Mouse (Mus musculus): ENCODE results near the gene Dnajc27. TPM values are rescaled to one million over a fixed set of nuclear protein-coding genes. Genes with fewer than 3 reads are reported as not detected.

Gene Dnajc27
- polyA plus RNA-seq, 1 experiment = 4.0 TPM

DNA sequence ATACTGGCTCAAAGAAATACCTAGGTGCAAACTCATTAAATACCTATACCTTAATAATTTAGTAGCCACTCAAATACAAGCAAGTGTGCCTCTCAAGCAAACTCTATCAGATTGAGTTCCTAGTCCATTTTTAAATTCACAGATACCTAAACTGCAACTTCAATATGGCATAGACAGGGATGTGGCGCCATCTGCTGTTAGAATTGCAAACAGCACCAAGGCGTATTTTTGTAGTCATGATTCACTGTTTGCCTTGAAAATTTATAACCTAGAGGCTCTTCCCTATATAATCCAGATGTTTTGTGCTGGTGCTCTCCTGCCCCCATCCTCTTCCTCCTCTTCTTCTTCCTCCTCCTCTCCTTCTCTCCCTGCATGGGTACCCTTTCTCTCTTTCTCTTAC is 2.1 kb upstream of the Dnajc27 start:
- Histone ChIP-seq H3K36me3 (ENCODE audit: control insufficient read depth, insufficient read depth) (no peaks in the 10 kb centered on the region), H3K27me3 (ENCODE audit: control insufficient read depth, insufficient read depth, insufficient read length) (no peaks in the 10 kb centered on the region), H3ac (ENCODE audit: control insufficient read depth, insufficient read length, low read depth) (no peak overlapping the region), H3K4me3 (ENCODE audit: insufficient read depth, poor library complexity, severe bottlenecking) (no peak overlapping the region), H3K79me2 (ENCODE audit: control insufficient read depth, insufficient read depth) (peaks cover 21% of the 10 kb centered on the region), H3K79me3 (ENCODE audit: low read depth) (peaks cover 3% of the 10 kb centered on the region)
- no peak for TF ChIP-seq USF1 (IDR thresholded peaks at IDR 0.05; ENCODE audit: low read depth)
- TF ChIP-seq CEBPB (IDR thresholded peaks at IDR 0.05; ENCODE audit: low read depth) = no peak
- TF ChIP-seq MYOD1 (IDR thresholded peaks at IDR 0.05; ENCODE audit: control insufficient read depth, insufficient read length, low read depth) = no peak
- peak; percentile 56 for TF ChIP-seq CTCF (IDR thresholded peaks at IDR 0.05; ENCODE audit: control insufficient read depth, insufficient read depth, insufficient read length)
- no peak for TF ChIP-seq MYOG (IDR thresholded peaks at IDR 0.05; ENCODE audit: control insufficient read depth, extremely low read depth, insufficient read length)
- TF ChIP-seq FOSL1 (IDR thresholded peaks at IDR 0.05; ENCODE audit: insufficient read depth, low read length, poor library complexity, severe bottlenecking) = no peak
- TF ChIP-seq MAX (IDR thresholded peaks at IDR 0.05) = no peak

DNA sequence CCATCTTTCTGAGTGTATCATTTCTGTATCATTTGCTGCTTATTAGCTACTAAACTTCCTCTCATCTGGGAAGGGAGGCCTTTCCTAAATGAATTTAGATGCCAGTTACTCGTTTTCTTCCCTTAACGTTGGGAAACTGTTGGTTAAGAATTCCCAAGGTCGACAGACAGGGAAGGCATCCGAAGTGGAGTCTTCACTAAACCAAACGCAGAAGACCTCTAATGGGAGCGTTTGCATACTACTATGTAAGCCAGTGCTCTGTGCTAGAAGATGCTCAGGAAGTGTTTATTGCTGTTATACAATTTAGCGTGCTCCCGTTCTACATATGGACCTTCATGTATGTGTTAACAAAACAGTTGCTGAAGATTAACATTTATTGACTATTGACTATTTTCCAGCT is 1.1 kb downstream of the Dnajc27 start:
- H3ac ChIP-seq (ENCODE audit: control insufficient read depth, insufficient read length, low read depth) = no peak overlapping the region
- TF ChIP-seq USF1 (IDR thresholded peaks at IDR 0.05; ENCODE audit: low read depth) = no peak
- no peak for TF ChIP-seq MYOD1 (IDR thresholded peaks at IDR 0.05; ENCODE audit: control insufficient read depth, insufficient read length, low read depth)
- TF ChIP-seq MAX (IDR thresholded peaks at IDR 0.05) = no peak
- TF ChIP-seq CEBPB (IDR thresholded peaks at IDR 0.05; ENCODE audit: low read depth) = no peak
- no peak for TF ChIP-seq CTCF (IDR thresholded peaks at IDR 0.05; ENCODE audit: control insufficient read depth, insufficient read depth, insufficient read length)
- no peak for TF ChIP-seq MYOG (IDR thresholded peaks at IDR 0.05; ENCODE audit: control insufficient read depth, extremely low read depth, insufficient read length)
- TF ChIP-seq FOSL1 (IDR thresholded peaks at IDR 0.05; ENCODE audit: insufficient read depth, low read length, poor library complexity, severe bottlenecking) = no peak
- H3K36me3 ChIP-seq (ENCODE audit: control insufficient read depth, insufficient read depth) = peaks cover 20% of the 10 kb centered on the region
- H3K27me3 ChIP-seq (ENCODE audit: control insufficient read depth, insufficient read depth, insufficient read length) = no peaks in the 10 kb centered on the region
- H3K4me3 ChIP-seq (ENCODE audit: insufficient read depth, poor library complexity, severe bottlenecking) = no peak overlapping the region
- H3K79me2 ChIP-seq (ENCODE audit: control insufficient read depth, insufficient read depth) = peaks cover 24% of the 10 kb centered on the region
- peaks cover 3% of the 10 kb centered on the region for H3K79me3 ChIP-seq (ENCODE audit: low read depth)

DNA sequence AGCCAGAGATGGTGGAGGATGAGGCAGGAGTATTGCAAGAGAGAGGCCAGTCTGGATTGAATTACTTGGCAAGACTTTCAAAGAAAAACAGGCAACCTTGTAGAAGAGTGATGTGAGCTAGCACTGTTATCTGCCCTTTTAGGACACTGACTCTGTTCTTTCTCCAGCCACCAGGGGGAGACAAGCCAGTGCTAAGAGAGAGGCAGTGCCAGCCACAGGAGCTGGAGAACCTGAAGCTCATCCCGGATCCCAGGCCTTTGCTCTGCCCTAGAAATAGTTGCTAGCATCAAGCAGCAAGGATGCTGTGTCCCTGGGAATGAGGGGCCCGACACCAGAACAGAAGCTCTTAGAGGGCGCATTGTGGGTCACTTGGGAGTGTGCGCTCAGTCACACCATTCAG is 25.0 kb downstream of the Dnajc27 start:
- H3ac ChIP-seq (ENCODE audit: control insufficient read depth, insufficient read length, low read depth) = no peak overlapping the region
- H3K79me3 ChIP-seq (ENCODE audit: low read depth) = no peaks in the 10 kb centered on the region
- no peaks in the 10 kb centered on the region for H3K79me2 ChIP-seq (ENCODE audit: control insufficient read depth, insufficient read depth)
- no peaks in the 10 kb centered on the region for H3K27me3 ChIP-seq (ENCODE audit: control insufficient read depth, insufficient read depth, insufficient read length)
- H3K36me3 ChIP-seq (ENCODE audit: control insufficient read depth, insufficient read depth) = peaks cover 36% of the 10 kb centered on the region
- TF ChIP-seq USF1 (IDR thresholded peaks at IDR 0.05; ENCODE audit: low read depth) (no peak), CTCF (IDR thresholded peaks at IDR 0.05; ENCODE audit: control insufficient read depth, insufficient read depth, insufficient read length) (peak; percentile 48)
- H3K4me3 ChIP-seq (ENCODE audit: insufficient read depth, poor library complexity, severe bottlenecking) = no peak overlapping the region

DNA sequence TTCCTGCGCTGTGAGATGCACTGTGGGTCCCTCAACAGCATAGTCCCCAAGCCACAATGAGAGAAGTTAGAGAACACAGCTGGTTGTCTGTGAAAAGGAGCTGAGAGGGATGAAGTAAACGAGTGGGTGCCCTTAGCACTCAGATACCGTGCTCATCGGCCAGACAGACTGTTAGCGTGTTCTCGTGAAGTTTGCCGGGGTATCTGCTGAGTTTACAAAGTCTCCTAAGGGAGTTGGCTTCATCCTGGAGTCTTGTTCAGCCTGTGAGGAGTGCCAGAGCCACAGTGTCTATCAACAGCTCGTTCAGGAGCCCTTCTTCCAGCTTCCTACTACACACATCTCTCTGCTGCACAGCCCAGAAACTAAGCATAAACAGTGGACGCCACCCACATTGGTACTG is 33.7 kb downstream of the Dnajc27 start:
- Histone ChIP-seq H3K4me3 (ENCODE audit: insufficient read depth, poor library complexity, severe bottlenecking) (no peak overlapping the region), H3K79me3 (ENCODE audit: low read depth) (no peaks in the 10 kb centered on the region), H3K79me2 (ENCODE audit: control insufficient read depth, insufficient read depth) (no peaks in the 10 kb centered on the region), H3K36me3 (ENCODE audit: control insufficient read depth, insufficient read depth) (no peaks in the 10 kb centered on the region), H3K27me3 (ENCODE audit: control insufficient read depth, insufficient read depth, insufficient read length) (no peaks in the 10 kb centered on the region), H3ac (ENCODE audit: control insufficient read depth, insufficient read length, low read depth) (no peak overlapping the region)
- TF ChIP-seq MAX (IDR thresholded peaks at IDR 0.05) = no peak
- no peak for TF ChIP-seq USF1 (IDR thresholded peaks at IDR 0.05; ENCODE audit: low read depth)
- no peak for TF ChIP-seq CTCF (IDR thresholded peaks at IDR 0.05; ENCODE audit: control insufficient read depth, insufficient read depth, insufficient read length)
- TF ChIP-seq FOSL1 (IDR thresholded peaks at IDR 0.05; ENCODE audit: insufficient read depth, low read length, poor library complexity, severe bottlenecking) = no peak
- TF ChIP-seq CEBPB (IDR thresholded peaks at IDR 0.05; ENCODE audit: low read depth) = no peak
- no peak for TF ChIP-seq MYOD1 (IDR thresholded peaks at IDR 0.05; ENCODE audit: control insufficient read depth, insufficient read length, low read depth)
- TF ChIP-seq MYOG (IDR thresholded peaks at IDR 0.05; ENCODE audit: control insufficient read depth, extremely low read depth, insufficient read length) = no peak

DNA sequence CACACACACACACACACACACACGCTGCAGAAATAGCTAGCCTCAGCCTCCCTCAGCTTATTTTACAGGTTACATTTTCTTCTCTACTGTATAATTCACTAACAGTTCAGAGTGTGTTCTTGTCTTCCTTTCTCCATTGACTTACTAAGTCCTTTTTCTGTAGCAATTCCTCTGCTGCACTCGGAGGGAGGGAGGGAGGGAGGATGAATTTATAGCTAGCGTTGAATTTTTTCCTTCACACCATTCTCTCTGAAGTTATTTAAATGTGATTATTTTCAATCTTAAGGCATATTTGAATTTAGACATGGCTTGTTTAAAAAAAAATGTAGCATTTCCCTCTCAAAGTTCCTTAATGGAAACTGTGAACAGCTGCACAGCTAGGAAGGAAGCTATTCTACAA is 34.8 kb downstream of the Dnajc27 start:
- Histone ChIP-seq H3K27me3 (ENCODE audit: control insufficient read depth, insufficient read depth, insufficient read length) (no peaks in the 10 kb centered on the region), H3K4me3 (ENCODE audit: insufficient read depth, poor library complexity, severe bottlenecking) (no peak overlapping the region), H3ac (ENCODE audit: control insufficient read depth, insufficient read length, low read depth) (no peak overlapping the region), H3K79me3 (ENCODE audit: low read depth) (no peaks in the 10 kb centered on the region), H3K79me2 (ENCODE audit: control insufficient read depth, insufficient read depth) (no peaks in the 10 kb centered on the region), H3K36me3 (ENCODE audit: control insufficient read depth, insufficient read depth) (no peaks in the 10 kb centered on the region)
- TF ChIP-seq MYOD1 (IDR thresholded peaks at IDR 0.05; ENCODE audit: control insufficient read depth, insufficient read length, low read depth) (no peak), CEBPB (IDR thresholded peaks at IDR 0.05; ENCODE audit: low read depth) (no peak), CTCF (IDR thresholded peaks at IDR 0.05; ENCODE audit: control insufficient read depth, insufficient read depth, insufficient read length) (no peak), MAX (IDR thresholded peaks at IDR 0.05) (no peak), USF1 (IDR thresholded peaks at IDR 0.05; ENCODE audit: low read depth) (no peak), FOSL1 (IDR thresholded peaks at IDR 0.05; ENCODE audit: insufficient read depth, low read length, poor library complexity, severe bottlenecking) (no peak)

DNA sequence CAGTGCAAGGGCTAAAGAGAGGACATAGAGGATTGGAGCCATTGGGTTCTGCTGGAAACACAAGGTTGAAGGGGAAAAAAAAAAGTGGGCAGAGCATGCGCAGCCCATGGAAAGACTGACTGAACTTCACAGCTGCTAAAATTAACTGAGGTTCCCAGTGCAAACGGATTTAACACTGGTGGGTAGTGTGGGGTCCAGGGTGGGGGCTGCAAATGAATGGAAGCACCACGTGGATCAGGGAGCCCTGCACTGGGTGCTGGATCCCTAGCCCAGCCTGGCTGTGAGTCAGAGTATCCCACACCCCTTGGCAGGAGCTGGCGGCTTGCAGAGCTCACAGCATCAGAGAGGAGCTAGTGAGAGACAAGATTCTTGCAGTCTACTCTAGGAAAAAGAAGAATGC is 35.2 kb downstream of the Dnajc27 start:
- no peak overlapping the region for H3ac ChIP-seq (ENCODE audit: control insufficient read depth, insufficient read length, low read depth)
- H3K4me3 ChIP-seq (ENCODE audit: insufficient read depth, poor library complexity, severe bottlenecking) = no peak overlapping the region
- no peaks in the 10 kb centered on the region for H3K27me3 ChIP-seq (ENCODE audit: control insufficient read depth, insufficient read depth, insufficient read length)
- H3K79me3 ChIP-seq (ENCODE audit: low read depth) = no peaks in the 10 kb centered on the region
- TF ChIP-seq FOSL1 (IDR thresholded peaks at IDR 0.05; ENCODE audit: insufficient read depth, low read length, poor library complexity, severe bottlenecking) = no peak
- no peak for TF ChIP-seq MYOG (IDR thresholded peaks at IDR 0.05; ENCODE audit: control insufficient read depth, extremely low read depth, insufficient read length)
- no peak for TF ChIP-seq CEBPB (IDR thresholded peaks at IDR 0.05; ENCODE audit: low read depth)
- no peak for TF ChIP-seq CTCF (IDR thresholded peaks at IDR 0.05; ENCODE audit: control insufficient read depth, insufficient read depth, insufficient read length)
- no peak for TF ChIP-seq MAX (IDR thresholded peaks at IDR 0.05)
- TF ChIP-seq USF1 (IDR thresholded peaks at IDR 0.05; ENCODE audit: low read depth) = no peak
- TF ChIP-seq MYOD1 (IDR thresholded peaks at IDR 0.05; ENCODE audit: control insufficient read depth, insufficient read length, low read depth) = no peak
- no peaks in the 10 kb centered on the region for H3K36me3 ChIP-seq (ENCODE audit: control insufficient read depth, insufficient read depth)
- H3K79me2 ChIP-seq (ENCODE audit: control insufficient read depth, insufficient read depth) = no peaks in the 10 kb centered on the region
